ENCODE assay signal across 7 mouse cellular contexts in genomic region chr5:30280864-30281263, GRCm38 (mm10). TPM values are rescaled to one million over a fixed set of nuclear protein-coding genes. Genes with fewer than 3 reads are reported as not detected.
A peak's percentile ranks its signal among the peaks of the same experiment; 100 is the strongest.
DNase-seq lines count a peak whose midpoint lies in the region; ATAC-seq and TF ChIP-seq lines count a peak whose summit lies in the region.

No protein-coding gene starts in this region.

- peak overlapping the region; percentile 64; the same call in 1 of the 2 replicates for H3K9ac ChIP-seq in forebrain, embryonic 13.5 days
- no peak overlapping the region for H3K9ac ChIP-seq in limb, embryonic 11.5 days (ENCODE audit: low read length)

- 0 out of 2 replicates have a peak, but pooled peaks cover 6% of the 10 kb centered on the region for H3K9me3 ChIP-seq in forebrain, embryonic 13.5 days (replicated peaks)
- peaks cover 2% of the 10 kb centered on the region; the same call in 1 of the 2 replicates for H3K9me3 ChIP-seq in limb, embryonic 11.5 days (ENCODE audit: control insufficient read depth, low read length)

- peak overlapping the region; percentile 82 for H3K27ac ChIP-seq in left cerebral cortex, adult 2 months
- H3K27ac ChIP-seq in forebrain, embryonic 13.5 days: no peak overlapping the region
- no peak overlapping the region for H3K27ac ChIP-seq in limb, embryonic 11.5 days (replicated peaks; ENCODE audit: low read depth, low read length)
- no peak overlapping the region for H3K27ac ChIP-seq in olfactory bulb, adult 2 months (ENCODE audit: insufficient read depth, low read depth, low read length)

- no peak for DNase-seq in left cerebral cortex, adult 2 months (ENCODE audit: extremely low spot score in 1 of 2, low spot score in 2 of 2)
- DNase-seq in left cerebral cortex, postnatal 10 days (ENCODE audit: extremely low spot score in 1 of 2, low spot score in 2 of 2): no peak
- no peak for DNase-seq in limb, embryonic 11.5 days (ENCODE audit: low spot score)
- no peak for DNase-seq in MN1 (ENCODE audit: low spot score)
- DNase-seq in kidney, postnatal 10 days: no peak

- intact Hi-C loops in left cerebral cortex, adult 2 months (cut with DNase I): no loop called here
- intact Hi-C loops in left cerebral cortex, postnatal 10 days (cut with DNase I): no loop called here

- TF ChIP-seq POLR2A in olfactory bulb, adult 2 months (IDR thresholded peaks at IDR 0.05; ENCODE audit: insufficient read depth, low read depth, low read length): no peak

- H3K4me3 ChIP-seq in left cerebral cortex, adult 2 months: peak overlapping the region; percentile 63
- peak overlapping the region; percentile 51 for H3K4me3 ChIP-seq in forebrain, embryonic 13.5 days
- H3K4me3 ChIP-seq in limb, embryonic 11.5 days (ENCODE audit: low read depth, low read length): peak overlapping the region; percentile 35; the same call in 1 of the 2 replicates
- H3K4me3 ChIP-seq in olfactory bulb, adult 2 months (ENCODE audit: insufficient read depth, low read depth, low read length): peak overlapping the region; percentile 57

- no peak for TF ChIP-seq CTCF in left cerebral cortex, adult 2 months (IDR thresholded peaks at IDR 0.05)
- TF ChIP-seq CTCF in olfactory bulb, adult 2 months (IDR thresholded peaks at IDR 0.05; ENCODE audit: insufficient read depth, low read depth, low read length): no peak

- H3K4me1 ChIP-seq in forebrain, embryonic 13.5 days: peaks cover 7% of the 10 kb centered on the region; the same call in 1 of the 2 replicates
- H3K4me1 ChIP-seq in limb, embryonic 11.5 days (ENCODE audit: control insufficient read depth, insufficient read depth, low read length): no peaks in the 10 kb centered on the region
- 0 out of 2 replicates have a peak, but pooled peaks cover 2% of the 10 kb centered on the region for H3K4me1 ChIP-seq in olfactory bulb, adult 2 months (ENCODE audit: control insufficient read depth, insufficient read depth, low read length)

- H3K4me2 ChIP-seq in forebrain, embryonic 13.5 days: peak overlapping the region; percentile 70
- peak overlapping the region; percentile 66 for H3K4me2 ChIP-seq in limb, embryonic 11.5 days (ENCODE audit: low read depth, severe bottlenecking)

- no peaks in the 10 kb centered on the region for H3K27me3 ChIP-seq in forebrain, embryonic 13.5 days
- no peaks in the 10 kb centered on the region for H3K27me3 ChIP-seq in limb, embryonic 11.5 days (ENCODE audit: control insufficient read depth, insufficient read depth, low read length)

- 0 out of 2 replicates have a peak, but pooled peaks have one; percentile 10 for ATAC-seq in forebrain, embryonic 13.5 days
- ATAC-seq in limb, embryonic 11.5 days (ENCODE audit: insufficient number of reproducible peaks, low FRiP score, low TSS enrichment, low read depth): no peak

- H3K36me3 ChIP-seq in forebrain, embryonic 13.5 days (ENCODE audit: poor library complexity, severe bottlenecking): no peaks in the 10 kb centered on the region
- no peaks in the 10 kb centered on the region for H3K36me3 ChIP-seq in limb, embryonic 11.5 days (ENCODE audit: control insufficient read depth, insufficient read depth, low read length)

- 36% methylated on average over 9 of the region's 9 CpGs for WGBS in forebrain, embryonic 13.5 days
- 45% methylated on average over 9 of the region's 9 CpGs for WGBS in limb, embryonic 11.5 days
- WGBS in olfactory bulb, adult 2 months: 35% methylated on average over 9 of the region's 9 CpGs

RNA-seq across cellular contexts. Expression of gene Drc1, which starts 0.3 kb away (rescaled TPM):
- total RNA-seq in left cerebral cortex, adult 2 months (2021): 10 to 100 TPM; 15.2 to 19.2 TPM
- total RNA-seq in left cerebral cortex, postnatal 10 days (2021): 10 to 100 TPM; 17.4 to 20.1 TPM
- polyA plus RNA-seq in forebrain, embryonic 13.5 days (2015; fragmentation: Nextera tagmentation; extraction: Ambion mirVana): 1.9 and 3.3 TPM in 2 replicates
- 0.44 TPM in 1 of 2 replicates, not detected in the other for polyA plus RNA-seq in limb, embryonic 11.5 days (2014; fragmentation: Nextera tagmentation; extraction: Ambion mirVana)
- polyA plus RNA-seq in olfactory bulb, adult 2 months (2012; ENCODE audit: insufficient read depth, insufficient read length, low replicate concordance, missing spikeins): not detected in 2 replicates

RNA-seq across cellular contexts. Expression of gene Selenoi, which starts 48.5 kb away (rescaled TPM):
- 10 to 100 TPM; 47.7 to 49.2 TPM for total RNA-seq in left cerebral cortex, adult 2 months (2021)
- total RNA-seq in left cerebral cortex, postnatal 10 days (2021): 10 to 100 TPM; 56.8 to 58.3 TPM
- 21.3 and 24.5 TPM in 2 replicates for polyA plus RNA-seq in forebrain, embryonic 13.5 days (2015; fragmentation: Nextera tagmentation; extraction: Ambion mirVana)
- polyA plus RNA-seq in limb, embryonic 11.5 days (2014; fragmentation: Nextera tagmentation; extraction: Ambion mirVana): 18.4 and 21.0 TPM in 2 replicates
- not detected in 2 replicates for polyA plus RNA-seq in olfactory bulb, adult 2 months (2012; ENCODE audit: insufficient read depth, insufficient read length, low replicate concordance, missing spikeins)
